Mouse (Mus musculus) MEL-GATA-1-ER (cell line): ENCODE data around the gene Irak1bp1.

ENCODE experiments used
- DNase-seq: peaks from one replicate; pipeline ENCODE4 v3.0.0-alpha.2; 2012; ENCODE audit warnings: low read depth; ENCODE audit errors: extremely low read depth

Gene Irak1bp1

DNA sequence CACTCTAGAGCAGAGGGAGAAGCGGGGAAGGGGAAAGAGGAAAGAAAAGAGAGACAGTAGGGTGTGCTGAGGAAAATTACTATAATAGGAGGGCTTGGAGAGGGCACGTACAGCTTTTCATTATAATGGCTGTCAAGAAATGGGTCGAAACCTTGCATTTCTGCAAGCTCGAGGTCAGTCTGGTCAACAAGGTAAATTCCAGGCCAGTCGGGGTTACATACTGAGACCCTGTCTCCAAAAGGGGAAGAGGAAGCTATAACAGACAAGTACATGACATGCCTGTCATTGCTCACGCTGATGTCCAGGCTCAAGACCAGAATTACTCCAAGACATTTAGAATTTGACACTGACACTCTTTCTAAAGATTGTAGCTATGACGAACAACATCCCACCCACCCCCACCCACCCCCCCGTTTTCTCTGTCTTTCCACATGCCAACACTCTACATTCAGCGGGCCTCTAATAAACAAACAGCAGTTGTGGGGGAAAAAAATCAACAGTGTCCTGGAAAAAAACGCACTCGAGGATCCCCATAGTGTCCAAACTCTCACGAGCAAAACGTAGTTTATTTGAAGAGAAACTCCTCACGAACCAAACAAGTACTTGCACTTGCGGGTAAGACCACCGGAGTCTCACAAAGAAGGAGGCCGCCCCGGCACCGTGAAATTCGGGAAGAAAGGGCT, at the start of gene Irak1bp1:
Gene Irak1bp1, plus strand, starts transcription at position 534 of the 683 bp plus-strand sequence.
- peak; percentile 38 for DNase-seq

- no peak for DNase-seq
These were observed 41.0 kb upstream of the Irak1bp1 start for GRCm38 (mm10) chr9:82788375-82788774.

GRCm38 (mm10) chr9:82800360-82800759, 29.0 kb upstream of the Irak1bp1 start:
- peak; percentile 60 for DNase-seq

DNA sequence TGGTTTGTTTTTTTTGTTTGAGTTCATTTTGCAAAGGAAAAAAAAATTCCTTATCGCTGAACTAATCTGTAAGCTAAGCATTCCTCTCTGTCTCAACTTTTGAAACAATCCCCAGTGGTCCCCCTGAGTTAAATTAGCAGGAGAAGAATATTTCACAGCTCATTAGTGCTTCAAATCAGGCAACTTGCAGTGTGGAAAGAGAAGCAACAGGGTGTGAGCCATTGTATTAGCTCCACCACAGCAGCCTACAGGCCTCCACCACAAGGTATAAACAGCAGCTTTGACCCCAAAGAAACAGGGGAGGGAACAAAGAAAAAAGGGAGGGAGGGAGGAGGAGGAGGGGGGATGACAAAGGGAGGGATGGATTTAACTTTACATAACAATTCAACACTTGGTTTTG, 22.2 kb upstream of the Irak1bp1 start:
- DNase-seq: no peak

- no peak for DNase-seq
These were observed 21.7 kb upstream of the Irak1bp1 start for GRCm38 (mm10) chr9:82807635-82808034.

DNA sequence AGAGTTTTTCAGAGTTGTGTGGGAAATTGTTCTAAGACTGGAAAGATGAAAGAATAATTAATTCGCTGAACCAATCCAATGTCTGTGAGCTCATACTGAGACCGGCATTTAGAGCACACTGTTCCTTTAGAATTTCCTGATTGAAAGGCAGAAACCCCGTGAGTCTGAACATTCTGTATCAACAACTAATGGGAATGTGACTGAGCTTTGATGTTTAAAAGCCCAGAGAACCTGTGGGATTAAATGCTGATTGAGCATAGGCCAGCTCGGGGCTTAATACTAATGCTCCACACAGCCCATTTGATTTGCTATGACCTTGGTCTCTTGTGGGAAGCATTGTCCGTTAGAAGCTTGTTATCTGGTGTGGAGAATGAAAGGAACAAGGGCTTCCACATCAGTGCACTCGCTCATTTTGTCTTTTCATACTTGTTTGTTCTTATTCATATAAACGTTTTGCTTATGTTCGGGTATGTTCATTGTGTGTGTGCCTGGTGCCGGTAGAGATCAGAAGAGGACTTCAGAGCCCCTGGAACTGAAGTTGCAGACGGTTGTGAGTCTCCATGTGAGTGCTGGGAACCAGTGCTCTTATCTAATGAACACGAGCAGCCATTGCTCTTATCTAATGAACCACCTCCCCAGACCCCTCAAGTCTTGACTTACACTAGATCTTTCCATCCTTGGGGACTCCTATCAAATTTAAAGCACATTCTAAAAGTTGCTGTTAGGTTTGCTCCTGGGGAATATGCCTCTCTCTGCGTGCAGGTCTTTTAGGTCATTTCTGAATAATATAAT, 17.0 kb upstream of the Irak1bp1 start:
- DNase-seq: no peak

GRCm38 (mm10) chr9:82814536-82814935, 14.8 kb upstream of the Irak1bp1 start:
- no peak for DNase-seq

- DNase-seq: no peak
These were observed 14.0 kb upstream of the Irak1bp1 start for GRCm38 (mm10) chr9:82815257-82815785.

DNA sequence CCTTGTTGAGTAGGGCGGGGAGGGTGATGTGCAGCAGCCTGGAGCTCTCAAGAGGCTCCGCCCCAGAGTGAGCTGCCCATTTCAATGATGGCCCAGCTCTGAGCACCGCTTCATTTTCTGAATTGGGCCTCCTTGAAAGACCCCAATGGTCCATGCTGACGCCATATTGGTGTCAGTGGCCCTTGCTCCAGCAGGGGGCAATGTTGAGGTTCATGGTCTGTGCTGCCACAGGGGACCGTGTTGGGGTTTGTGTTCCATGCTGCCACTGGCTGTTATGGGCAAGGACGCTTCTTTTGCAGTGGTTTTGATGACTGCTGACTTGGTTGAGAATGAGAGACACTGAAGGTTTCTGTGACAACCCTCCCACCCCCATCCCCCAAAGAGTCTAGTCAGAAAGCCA, 2.9 kb upstream of the Irak1bp1 start:
- DNase-seq: no peak

GRCm38 (mm10) chr9:82829693-82830430, 522 bp downstream of the Irak1bp1 start:
- DNase-seq: peak; percentile 70

- DNase-seq: no peak
These were observed 2.6 kb downstream of the Irak1bp1 start for GRCm38 (mm10) chr9:82831891-82832290.

GRCm38 (mm10) chr9:82835921-82836320, 6.6 kb downstream of the Irak1bp1 start:
- DNase-seq: no peak

- DNase-seq: no peak
These were observed 13.3 kb downstream of the Irak1bp1 start for GRCm38 (mm10) chr9:82842671-82843070.

DNA sequence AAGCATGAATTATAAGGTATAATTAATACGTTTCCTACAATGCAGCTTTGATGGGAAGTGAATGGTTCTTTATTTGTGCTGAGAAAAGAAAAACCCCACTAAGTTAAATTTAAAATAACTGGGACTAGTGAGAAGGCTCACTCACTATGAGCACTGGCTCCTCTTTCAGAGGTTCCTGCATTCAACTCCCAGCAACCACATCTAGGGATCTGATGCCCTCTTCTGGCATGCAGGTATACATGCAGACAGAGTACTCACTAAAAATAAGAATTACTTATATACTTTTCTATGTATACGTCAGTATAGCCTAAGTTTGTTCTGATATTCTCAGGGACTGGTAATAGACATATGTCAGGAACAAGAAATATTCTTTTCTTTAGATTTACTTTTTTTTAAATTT, 24.7 kb downstream of the Irak1bp1 start:
- DNase-seq: peak; percentile 23

GRCm38 (mm10) chr9:82854973-82855614, 25.8 kb downstream of the Irak1bp1 start:
- DNase-seq: no peak

DNA sequence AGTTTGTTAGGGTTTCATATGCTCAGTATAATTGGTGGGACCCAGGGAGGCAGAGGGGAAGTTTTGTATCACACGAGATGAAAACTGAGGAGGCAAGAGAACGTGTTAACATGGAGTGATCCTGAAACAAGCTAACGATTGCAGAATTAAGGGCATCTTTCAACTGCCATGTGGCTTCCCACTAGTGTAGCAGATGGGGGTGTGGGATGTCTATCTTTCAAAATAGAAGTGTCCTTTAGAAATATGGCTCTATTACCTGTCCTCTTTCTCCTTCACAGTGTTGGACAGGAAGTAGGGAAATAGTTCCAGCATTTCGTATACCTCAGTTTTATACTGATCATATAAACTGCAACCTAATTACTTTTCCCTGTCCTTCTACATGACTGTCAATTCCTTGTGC, 26.9 kb downstream of the Irak1bp1 start:
- DNase-seq: no peak

GRCm38 (mm10) chr9:82860805-82861204, 31.5 kb downstream of the Irak1bp1 start:
- no peak for DNase-seq

GRCm38 (mm10) chr9:82861316-82861715, 32.0 kb downstream of the Irak1bp1 start:
- no peak for DNase-seq

DNA sequence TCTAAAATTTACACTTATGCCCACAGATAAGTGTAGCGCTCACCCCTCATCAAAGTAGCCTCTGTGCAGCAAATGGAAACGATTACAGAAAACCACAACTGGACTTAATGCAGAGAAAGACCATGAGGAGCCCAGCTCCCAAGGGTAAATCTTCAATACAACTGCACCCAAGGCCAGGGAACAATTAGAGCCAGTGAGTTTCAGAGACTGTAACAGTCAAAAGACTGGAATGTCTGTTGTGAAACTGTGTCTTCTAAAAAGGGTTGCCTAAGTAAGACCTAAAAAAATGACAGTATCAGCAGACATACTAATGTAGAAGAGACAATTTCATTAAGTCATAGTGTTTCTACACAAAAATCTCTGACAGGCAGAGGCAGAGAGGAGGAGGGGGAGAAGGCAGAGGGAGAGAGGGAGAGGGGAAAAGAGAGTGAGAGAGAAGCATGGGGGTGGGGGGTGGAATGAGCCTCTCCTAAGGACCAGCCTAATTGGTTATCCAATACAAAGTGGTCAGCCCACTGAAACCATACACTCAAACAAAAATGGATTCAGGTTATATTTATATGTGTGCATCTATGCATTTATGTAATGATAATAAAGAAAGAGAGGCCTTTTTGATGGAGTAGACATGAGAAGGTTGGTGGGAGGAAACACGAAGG, 32.6 kb downstream of the Irak1bp1 start:
- DNase-seq: no peak

- no peak for DNase-seq
These were observed 36.8 kb downstream of the Irak1bp1 start for GRCm38 (mm10) chr9:82866121-82866520.

GRCm38 (mm10) chr9:82867698-82868097, 38.4 kb downstream of the Irak1bp1 start:
- no peak for DNase-seq
